Mouse (Mus musculus) liver, postnatal 0 days (tissue): ENCODE results near the gene Zc3h12b. TPM values are rescaled to one million over a fixed set of nuclear protein-coding genes. Genes with fewer than 3 reads are reported as not detected.

Source experiments
- ATAC-seq: fragments of 200-750 bp; cut with Nextera tagmentation; 2 replicates; pipeline ENCODE4 v1.8.0; 2017; ENCODE audit warnings: mild to moderate bottlenecking, moderate library complexity
- DNase-seq: peaks from one replicate; pipeline ENCODE4 v3.0.0-alpha.2; 2016
- H3K27ac ChIP-seq: fragments of 300-500 bp; sonication (generic); 2 replicates; pipeline ENCODE4 v1.5.1; 2014; ENCODE audit warnings: antibody characterized with exemption, moderate library complexity, mild to moderate bottlenecking, low read depth
- H3K27me3 ChIP-seq: fragments of 300-500 bp; sonication (generic); 2 replicates; pipeline ENCODE4 v1.6.1; 2014; ENCODE audit warnings: low read length, control low read depth, mixed read lengths; ENCODE audit not compliant: insufficient read depth
- H3K36me3 ChIP-seq: fragments of 300-500 bp; sonication (generic); replicated peaks from 2 replicates; pipeline ENCODE4 v1.6.1; 2014; ENCODE audit warnings: mild to moderate bottlenecking, control low read depth, low read length, moderate library complexity, mixed read lengths; ENCODE audit not compliant: insufficient read depth
- H3K4me1 ChIP-seq: fragments of 300-500 bp; sonication (generic); 2 replicates; pipeline ENCODE4 v1.6.1; 2014; ENCODE audit warnings: antibody characterized with exemption, mild to moderate bottlenecking, control low read depth; ENCODE audit not compliant: insufficient read depth
- H3K4me2 ChIP-seq: fragments of 300-500 bp; sonication (generic); 2 replicates; pipeline ENCODE4 v1.6.1; 2014; ENCODE audit warnings: low read depth, mild to moderate bottlenecking, low read length, moderate library complexity, mixed read lengths
- H3K4me3 ChIP-seq: fragments of 300-500 bp; sonication (generic); 2 replicates; pipeline ENCODE4 v1.5.1; 2014; ENCODE audit warnings: low read depth, low read length
- H3K9ac ChIP-seq: fragments of 300-500 bp; sonication (generic); replicated peaks from 2 replicates; pipeline ENCODE4 v1.6.1; 2014; ENCODE audit warnings: mild to moderate bottlenecking, moderate library complexity
- H3K9me3 ChIP-seq: fragments of 300-500 bp; sonication (generic); 2 replicates; pipeline ENCODE4 v1.6.1; 2016; ENCODE audit warnings: mild to moderate bottlenecking, control low read depth, low read length, mixed read lengths
- CTCF ChIP-seq: sonication (generic); IDR thresholded peaks from 2 replicates; pipeline ENCODE4 v1.5.1; 2016; ENCODE audit warnings: antibody characterized with exemption, low read depth
- EP300 ChIP-seq: IDR thresholded peaks from 2 replicates; pipeline ENCODE4 v1.6.1; 2016; ENCODE audit warnings: antibody characterized with exemption, low read depth, mild to moderate bottlenecking
- WGBS: fragments of 180-500 bp; shearing (Covaris S2); extraction: QIAGEN DNeasy Blood & Tissue Kit; methylation state at CpG from one replicate; pipeline ENCODE4 v1.1.7; 2014; ENCODE audit not compliant: insufficient replicate concordance; 5-methylcytosine and 5-hydroxymethylcytosine counted together
- polyA plus RNA-seq: library from polyadenylated mRNA; unstranded; fragments of >200 nt; fragmentation: Nextera tagmentation; extraction: Ambion mirVana; gene quantifications from 2 replicates; pipeline ENCODE4 v1.2.1, GENCODE M21; 2015

Zc3h12b gene
- polyA plus RNA-seq, 1 experiment from 2014 or later, result 0.09 TPM

- Histone ChIP-seq H3K9me3 (no peaks in the 10 kb centered on the region), H3K4me3 (no peak overlapping the region), H3K4me2 (no peak overlapping the region), H3K27me3 (no peaks in the 10 kb centered on the region), H3K4me1 (no peaks in the 10 kb centered on the region), H3K9ac (no peak overlapping the region), H3K27ac (no peak overlapping the region), H3K36me3 (no peaks in the 10 kb centered on the region)
- TF ChIP-seq CTCF (no peak), EP300 (no peak)
- ATAC-seq, result no peak
- WGBS, result 68% methylated on average over 9 of the region's 14 CpGs
- DNase-seq, result peak; percentile 14
Observed at GRCm38 (mm10) chrX:95852806-95853205, 141.3 kb downstream of the Zc3h12b start.

DNA sequence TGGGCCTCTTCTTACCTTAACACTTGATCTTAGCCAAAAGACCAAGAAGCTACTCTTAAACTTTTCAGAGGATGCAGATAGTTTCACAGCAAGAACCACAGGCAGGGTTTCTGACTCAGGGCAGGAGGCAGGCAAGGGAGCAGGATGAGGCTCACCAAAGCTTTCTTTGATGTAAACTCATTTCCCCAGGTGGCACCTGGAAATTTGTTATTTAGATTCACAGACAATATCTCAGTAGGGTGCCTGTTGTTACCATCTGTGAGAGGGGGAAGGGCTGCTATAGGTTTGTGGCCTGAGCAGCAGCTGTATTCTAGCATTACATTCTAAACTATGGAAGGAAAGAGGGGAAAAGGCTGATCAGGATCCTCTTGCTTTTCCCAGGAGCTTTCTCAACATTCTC is 169.6 kb downstream of the Zc3h12b start:
- H3K27me3 ChIP-seq, result no peaks in the 10 kb centered on the region
- H3K4me2 ChIP-seq, result no peak overlapping the region
- no peaks in the 10 kb centered on the region for H3K9me3 ChIP-seq
- ATAC-seq (no peak), DNase-seq (no peak)
- no peaks in the 10 kb centered on the region for H3K36me3 ChIP-seq
- H3K9ac ChIP-seq, result no peak overlapping the region
- H3K27ac ChIP-seq, result no peak overlapping the region
- TF ChIP-seq CTCF (no peak), EP300 (no peak)
- no peak overlapping the region for H3K4me3 ChIP-seq
- H3K4me1 ChIP-seq, result no peaks in the 10 kb centered on the region

GRCm38 (mm10) chrX:95902716-95903115 is 191.2 kb downstream of the Zc3h12b start:
- H3K9ac ChIP-seq, result no peak overlapping the region
- no peak overlapping the region for H3K27ac ChIP-seq
- WGBS, result 66% methylated on average over 3 of the region's 3 CpGs
- DNase-seq (no peak), ATAC-seq (no peak)
- no peaks in the 10 kb centered on the region for H3K4me1 ChIP-seq
- TF ChIP-seq EP300 (no peak), CTCF (no peak)
- no peak overlapping the region for H3K4me2 ChIP-seq
- no peaks in the 10 kb centered on the region for H3K27me3 ChIP-seq
- no peaks in the 10 kb centered on the region for H3K9me3 ChIP-seq
- no peak overlapping the region for H3K4me3 ChIP-seq
- no peaks in the 10 kb centered on the region for H3K36me3 ChIP-seq

GRCm38 (mm10) chrX:95935481-95935880 is 224.0 kb downstream of the Zc3h12b start:
- H3K9ac ChIP-seq, result no peak overlapping the region
- H3K9me3 ChIP-seq, result no peaks in the 10 kb centered on the region
- no peak overlapping the region for H3K4me3 ChIP-seq
- H3K27me3 ChIP-seq, result no peaks in the 10 kb centered on the region
- H3K36me3 ChIP-seq, result peaks cover 3% of the 10 kb centered on the region
- 92% methylated on average over 2 of the region's 2 CpGs for WGBS
- ATAC-seq, result no peak
- TF ChIP-seq CTCF (no peak), EP300 (no peak)
- DNase-seq, result no peak
- H3K4me2 ChIP-seq, result no peak overlapping the region
- H3K4me1 ChIP-seq, result no peaks in the 10 kb centered on the region
- H3K27ac ChIP-seq, result no peak overlapping the region

- no peak for TF ChIP-seq CTCF
- no peak for TF ChIP-seq EP300
- H3K36me3 ChIP-seq, result 0 out of 2 replicates have a peak, but pooled peaks cover 3% of the 10 kb centered on the region
Observed at GRCm38 (mm10) chrX:95945496-95945895, 234.0 kb downstream of the Zc3h12b start.

GRCm38 (mm10) chrX:95948135-95948534 is 236.7 kb downstream of the Zc3h12b start:
- no peaks in the 10 kb centered on the region for H3K27me3 ChIP-seq
- TF ChIP-seq EP300, result no peak
- no peak for TF ChIP-seq CTCF
- H3K4me2 ChIP-seq, result no peak overlapping the region
- H3K4me1 ChIP-seq, result no peaks in the 10 kb centered on the region
- H3K9me3 ChIP-seq, result no peaks in the 10 kb centered on the region
- no peak overlapping the region for H3K4me3 ChIP-seq
- DNase-seq, result no peak
- 83% methylated on average over 4 of the region's 4 CpGs for WGBS
- no peak overlapping the region for H3K27ac ChIP-seq
- H3K36me3 ChIP-seq, result 0 out of 2 replicates have a peak, but pooled peaks cover 8% of the 10 kb centered on the region
- no peak for ATAC-seq
- H3K9ac ChIP-seq, result no peak overlapping the region

More at GRCm38 (mm10) chrX:95945496-95945895, 234.0 kb downstream of the Zc3h12b start:
- no peaks in the 10 kb centered on the region for H3K9me3 ChIP-seq
- H3K27me3 ChIP-seq, result no peaks in the 10 kb centered on the region
- DNase-seq, result no peak
- H3K27ac ChIP-seq, result no peak overlapping the region
- no peak for ATAC-seq
- H3K9ac ChIP-seq, result no peak overlapping the region
- WGBS, result 86% methylated on average over 2 of the region's 2 CpGs
- H3K4me1 ChIP-seq, result no peaks in the 10 kb centered on the region
- H3K4me3 ChIP-seq, result no peak overlapping the region
- no peak overlapping the region for H3K4me2 ChIP-seq

- no peak overlapping the region for H3K4me2 ChIP-seq
- DNase-seq (peak; percentile 23), ATAC-seq (no peak)
- 49% methylated on average over 3 of the region's 3 CpGs for WGBS
- no peak overlapping the region for H3K9ac ChIP-seq
- H3K9me3 ChIP-seq, result no peaks in the 10 kb centered on the region
- H3K36me3 ChIP-seq, result peaks cover 8% of the 10 kb centered on the region; the same call in 1 of the 2 replicates
- H3K27ac ChIP-seq, result no peak overlapping the region
- H3K4me3 ChIP-seq, result no peak overlapping the region
- no peaks in the 10 kb centered on the region for H3K27me3 ChIP-seq
- H3K4me1 ChIP-seq, result no peaks in the 10 kb centered on the region; the same call in 1 of the 2 replicates
- peak; percentile 61 for TF ChIP-seq CTCF
- no peak for TF ChIP-seq EP300
Observed at GRCm38 (mm10) chrX:95950776-95951175, 239.3 kb downstream of the Zc3h12b start.
